Comparison of ENCODE assay signal across 7 mouse cellular contexts in genomic region chr17:29795050-29795770, GRCm38 (mm10).
DNase-seq lines count a peak whose midpoint lies in the region; ATAC-seq and TF ChIP-seq lines count a peak whose summit lies in the region.

No protein-coding gene starts in this region.

- H3K27ac ChIP-seq in testis, adult 2 months (ENCODE audit: control insufficient read depth, insufficient read depth, low read depth, low read length), result no peak overlapping the region
- peak overlapping the region; percentile 83 for H3K27ac ChIP-seq in forebrain, embryonic 15.5 days (replicated peaks)

- no peak for TF ChIP-seq CTCF in testis, adult 2 months (IDR thresholded peaks at IDR 0.05; ENCODE audit: control insufficient read depth, insufficient read depth, insufficient replicate concordance, low read depth, low read length)

- H3K4me2 ChIP-seq in forebrain, embryonic 15.5 days (replicated peaks), result peak overlapping the region; percentile 48

- 2% methylated on average over 22 of the region's 23 CpGs for WGBS in forebrain, embryonic 15.5 days

- H3K4me3 ChIP-seq in testis, adult 2 months (ENCODE audit: control insufficient read depth, low read depth, low read length), result peak overlapping the region; percentile 69
- H3K4me3 ChIP-seq in forebrain, embryonic 15.5 days, result peak overlapping the region; percentile 24

- no peaks in the 10 kb centered on the region for H3K36me3 ChIP-seq in testis, adult 2 months (ENCODE audit: control insufficient read depth, insufficient read depth, low read length)
- no peaks in the 10 kb centered on the region for H3K36me3 ChIP-seq in forebrain, embryonic 15.5 days

- no peaks in the 10 kb centered on the region for H3K27me3 ChIP-seq in testis, adult 2 months (ENCODE audit: control insufficient read depth, insufficient read depth, low read length)
- no peaks in the 10 kb centered on the region for H3K27me3 ChIP-seq in forebrain, embryonic 15.5 days

- no peaks in the 10 kb centered on the region for H3K9me3 ChIP-seq in forebrain, embryonic 15.5 days

- DNase-seq in testis, postnatal 10 days (ENCODE audit: low spot score), result no peak
- DNase-seq in mesoderm, embryonic 11.5 days (ENCODE audit: low read depth, low spot score), result peak; percentile 56
- DNase-seq in yolk sac, embryonic 10.5 days (ENCODE audit: low spot score), result peak; percentile 18
- DNase-seq in gastrocnemius, adult 18-20 months (ENCODE audit: low spot score), result no peak
- DNase-seq in T-cell, adult 2 months (ENCODE audit: low spot score), result no peak

- H3K4me1 ChIP-seq in testis, adult 2 months (ENCODE audit: control insufficient read depth, insufficient read depth, low read length), result peaks cover 28% of the 10 kb centered on the region
- peaks cover 55% of the 10 kb centered on the region for H3K4me1 ChIP-seq in forebrain, embryonic 15.5 days

- peak overlapping the region; percentile 35 for H3K9ac ChIP-seq in forebrain, embryonic 15.5 days (replicated peaks)

- no peak for TF ChIP-seq POLR2A in testis, adult 2 months (IDR thresholded peaks at IDR 0.05; ENCODE audit: control insufficient read depth, low read depth, low read length)

- ATAC-seq in forebrain, embryonic 15.5 days (replicated peaks), result peak; percentile 61

Comparison
In these comparisons a context has a peak if more than half of its experiments do, and no peak if none do; other contexts are left out.
1. DNase-seq: peak in mesoderm, embryonic 11.5 days (single experiment) and yolk sac, embryonic 10.5 days (single experiment); none in testis, postnatal 10 days (single experiment), gastrocnemius, adult 18-20 months (single experiment) and T-cell, adult 2 months (single experiment).